Mouse (Mus musculus) hindbrain, postnatal 0 days (tissue): ENCODE measurements around the gene Camk1g. TPM values are rescaled to one million over a fixed set of nuclear protein-coding genes. Genes with fewer than 3 reads are reported as not detected.

Experiments used
- ATAC-seq: fragments of 200-750 bp; cut with Nextera tagmentation; 2 replicates; pipeline ENCODE4 v1.8.0; 2017; ENCODE audit warnings: mild to moderate bottlenecking, moderate TSS enrichment, moderate library complexity
- DNase-seq: peaks from one replicate; pipeline ENCODE4 v3.0.0-alpha.2; 2015; ENCODE audit warnings: low spot score
- H3K27ac ChIP-seq: fragments of 300-500 bp; sonication (generic); 2 replicates; pipeline ENCODE4 v1.5.1; 2014; ENCODE audit warnings: mild to moderate bottlenecking
- H3K27me3 ChIP-seq: fragments of 300-500 bp; sonication (generic); 2 replicates; pipeline ENCODE4 v1.6.1; 2014; ENCODE audit warnings: low read length, mixed read lengths; ENCODE audit not compliant: insufficient read depth
- H3K36me3 ChIP-seq: fragments of 300-500 bp; sonication (generic); 2 replicates; pipeline ENCODE4 v1.6.1; 2014; ENCODE audit warnings: low read length, mixed read lengths; ENCODE audit not compliant: insufficient read depth
- H3K4me1 ChIP-seq: fragments of 300-500 bp; sonication (generic); 2 replicates; pipeline ENCODE4 v1.6.1; 2014; ENCODE audit warnings: antibody characterized with exemption, low read length, mixed read lengths; ENCODE audit not compliant: insufficient read depth
- H3K4me2 ChIP-seq: fragments of 300-500 bp; sonication (generic); 2 replicates; pipeline ENCODE4 v1.6.1; 2014; ENCODE audit warnings: low read depth, mild to moderate bottlenecking, low read length, moderate library complexity, mixed read lengths
- H3K4me3 ChIP-seq: fragments of 300-500 bp; sonication (generic); 2 replicates; pipeline ENCODE4 v1.5.1; 2014; ENCODE audit warnings: low read length
- H3K9ac ChIP-seq: fragments of 300-500 bp; sonication (generic); replicated peaks from 2 replicates; pipeline ENCODE4 v1.6.1; 2014; ENCODE audit warnings: mild to moderate bottlenecking, low read length, moderate library complexity, mixed read lengths
- H3K9me3 ChIP-seq: fragments of 300-500 bp; sonication (generic); 2 replicates; pipeline ENCODE4 v1.6.1; 2016; ENCODE audit warnings: low read length, mixed read lengths
- CTCF ChIP-seq: IDR thresholded peaks from 2 replicates; pipeline ENCODE4 v1.5.1; 2016; ENCODE audit warnings: antibody characterized with exemption, control low read depth, low read depth
- WGBS: fragments of 180-500 bp; shearing (Covaris S2); extraction: QIAGEN DNeasy Blood & Tissue Kit; methylation state at CpG from one replicate; pipeline ENCODE4 v1.1.7; 2014; 5-methylcytosine and 5-hydroxymethylcytosine counted together
- polyA plus RNA-seq: library from polyadenylated mRNA; unstranded; fragments of >200 nt; fragmentation: Nextera tagmentation; extraction: Ambion mirVana; gene quantifications from 2 replicates; pipeline ENCODE4 v1.2.1, GENCODE M21; 2015
- total RNA-seq: library from RNA; depleted of rRNA; stranded (reverse); fragments of >200 nt; gene quantifications from 2 replicates; pipeline ENCODE4 v1.2.3, GENCODE M21; 2014

The Camk1g gene
- total and polyA plus RNA-seq, 2 experiments from 2014 or later = 32.9 to 35.1 TPM

GRCm38 (mm10) chr1:193330172-193330571 is 39.9 kb downstream of the Camk1g start:
- H3K9ac ChIP-seq = no peak overlapping the region
- H3K27ac ChIP-seq = no peak overlapping the region
- no peaks in the 10 kb centered on the region for H3K36me3 ChIP-seq
- H3K9me3 ChIP-seq = no peaks in the 10 kb centered on the region
- DNase-seq = peak; percentile 94
- H3K27me3 ChIP-seq = no peaks in the 10 kb centered on the region
- peaks cover 14% of the 10 kb centered on the region for H3K4me1 ChIP-seq
- H3K4me3 ChIP-seq = no peak overlapping the region
- no peak overlapping the region for H3K4me2 ChIP-seq
- TF ChIP-seq CTCF = peak; percentile 97
- WGBS = 27% methylated on average over 10 of the region's 10 CpGs
- ATAC-seq = peak; percentile 90

- no peak for TF ChIP-seq CTCF
- Histone ChIP-seq H3K4me1 (peaks cover 8% of the 10 kb centered on the region), H3K9ac (no peak overlapping the region), H3K27me3 (no peaks in the 10 kb centered on the region), H3K4me2 (no peak overlapping the region), H3K27ac (no peak overlapping the region), H3K4me3 (no peak overlapping the region), H3K36me3 (no peaks in the 10 kb centered on the region), H3K9me3 (no peaks in the 10 kb centered on the region)
- DNase-seq = no peak
- 82% methylated on average over 9 of the region's 9 CpGs for WGBS
- ATAC-seq = no peak
Measured at GRCm38 (mm10) chr1:193329557-193329956, 40.5 kb downstream of the Camk1g start.

- no peak for DNase-seq
- WGBS = 72% methylated on average over 5 of the region's 5 CpGs
- no peaks in the 10 kb centered on the region for H3K36me3 ChIP-seq
- H3K9ac ChIP-seq = no peak overlapping the region
- H3K27ac ChIP-seq = no peak overlapping the region
- H3K4me2 ChIP-seq = no peak overlapping the region
- no peak overlapping the region for H3K4me3 ChIP-seq
- no peak for ATAC-seq
- 0 out of 2 replicates have a peak, but pooled peaks cover 3% of the 10 kb centered on the region for H3K4me1 ChIP-seq
- H3K9me3 ChIP-seq = no peaks in the 10 kb centered on the region
- H3K27me3 ChIP-seq = no peaks in the 10 kb centered on the region
- no peak for TF ChIP-seq CTCF
Measured at GRCm38 (mm10) chr1:193327686-193328085, 42.4 kb downstream of the Camk1g start.

- 61% methylated on average over 1 of the region's 1 CpGs for WGBS
Measured at GRCm38 (mm10) chr1:193327216-193327615, 42.9 kb downstream of the Camk1g start.

GRCm38 (mm10) chr1:193326456-193327145 is 43.5 kb downstream of the Camk1g start:
- DNase-seq (no peak), ATAC-seq (no peak)
- Histone ChIP-seq H3K4me3 (no peak overlapping the region), H3K9ac (no peak overlapping the region), H3K4me1 (0 out of 2 replicates have a peak, but pooled peaks cover 3% of the 10 kb centered on the region), H3K9me3 (no peaks in the 10 kb centered on the region), H3K36me3 (no peaks in the 10 kb centered on the region), H3K27me3 (no peaks in the 10 kb centered on the region), H3K27ac (no peak overlapping the region), H3K4me2 (no peak overlapping the region)
- WGBS = 78% methylated on average over 7 of the region's 7 CpGs
- peak; percentile 37 for TF ChIP-seq CTCF

More at GRCm38 (mm10) chr1:193327216-193327615, 42.9 kb downstream of the Camk1g start:
- no peak for TF ChIP-seq CTCF
- no peak overlapping the region for H3K4me3 ChIP-seq
- H3K27me3 ChIP-seq = no peaks in the 10 kb centered on the region
- no peak overlapping the region for H3K27ac ChIP-seq
- H3K9me3 ChIP-seq = no peaks in the 10 kb centered on the region
- DNase-seq = peak; percentile 26
- ATAC-seq = no peak
- H3K9ac ChIP-seq = no peak overlapping the region
- no peak overlapping the region for H3K4me2 ChIP-seq
- H3K36me3 ChIP-seq = no peaks in the 10 kb centered on the region
- H3K4me1 ChIP-seq = 0 out of 2 replicates have a peak, but pooled peaks cover 3% of the 10 kb centered on the region

- Histone ChIP-seq H3K4me1 (0 out of 2 replicates have a peak, but pooled peaks cover 3% of the 10 kb centered on the region), H3K4me2 (no peak overlapping the region), H3K9ac (no peak overlapping the region), H3K27ac (no peak overlapping the region), H3K27me3 (no peaks in the 10 kb centered on the region), H3K9me3 (no peaks in the 10 kb centered on the region), H3K36me3 (no peaks in the 10 kb centered on the region), H3K4me3 (no peak overlapping the region)
- 91% methylated on average over 6 of the region's 6 CpGs for WGBS
- TF ChIP-seq CTCF = no peak
- ATAC-seq (no peak), DNase-seq (no peak)
Measured at GRCm38 (mm10) chr1:193325891-193326290, 44.2 kb downstream of the Camk1g start.

- Histone ChIP-seq H3K27me3 (no peaks in the 10 kb centered on the region), H3K4me2 (no peak overlapping the region), H3K4me1 (no peaks in the 10 kb centered on the region), H3K9ac (no peak overlapping the region), H3K36me3 (no peaks in the 10 kb centered on the region), H3K27ac (no peak overlapping the region), H3K9me3 (no peaks in the 10 kb centered on the region), H3K4me3 (no peak overlapping the region)
- WGBS = 41% methylated on average over 2 of the region's 2 CpGs
- no peak for ATAC-seq
- peak; percentile 75 for TF ChIP-seq CTCF
- peak; percentile 71 for DNase-seq
Measured at GRCm38 (mm10) chr1:193324224-193324623, 45.9 kb downstream of the Camk1g start.
